Mouse (Mus musculus) heart, embryonic 14.5 days (tissue): ENCODE data around the gene 2210010C04Rik. TPM values are rescaled to one million over a fixed set of nuclear protein-coding genes. Genes with fewer than 3 reads are reported as not detected.
A peak's percentile ranks its signal among the peaks of the same experiment; 100 is the strongest.

Source experiments
- ATAC-seq: fragments of 200-750 bp; cut with Nextera tagmentation; 2 replicates; pipeline ENCODE4 v1.8.0; 2017; ENCODE audit warnings: low read depth, moderate TSS enrichment; ENCODE audit not compliant: insufficient number of reproducible peaks, insufficient read depth, low FRiP score
- H3K27ac ChIP-seq, 2 experiments: fragments of 200-500 bp in 1 of 2; fragments of 300-500 bp in 1 of 2; sonication (generic) in 1 of 2; replicated peaks in 1 of 2; 2 replicates each; pipeline ENCODE4 v1.5.1; 2012 to 2014; ENCODE audit warnings: low read depth in 2 of 2, low read length in 2 of 2, control low read depth in 1 of 2, mild to moderate bottlenecking in 1 of 2, mixed read lengths in 1 of 2; ENCODE audit not compliant: control insufficient read depth in 1 of 2, insufficient read depth in 1 of 2
- H3K27me3 ChIP-seq: fragments of 300-500 bp; sonication (generic); 2 replicates; pipeline ENCODE4 v1.6.1; 2014; ENCODE audit warnings: mild to moderate bottlenecking, low read length, control low read depth; ENCODE audit not compliant: control insufficient read depth, insufficient read depth
- H3K36me3 ChIP-seq: fragments of 300-500 bp; sonication (generic); 2 replicates; pipeline ENCODE4 v1.6.1; 2014; ENCODE audit warnings: mild to moderate bottlenecking, control low read depth, low read length, mixed read lengths; ENCODE audit not compliant: control insufficient read depth, insufficient read depth
- H3K4me1 ChIP-seq, 2 experiments: fragments of 200-500 bp in 1 of 2; fragments of 300-500 bp in 1 of 2; sonication (generic) in 1 of 2; 2 replicates each; pipeline ENCODE4 v1.6.1; 2012 to 2014; ENCODE audit warnings: low read length in 2 of 2, control low read depth in 1 of 2, mixed read lengths in 1 of 2; ENCODE audit not compliant: control insufficient read depth in 2 of 2, insufficient read depth in 2 of 2
- H3K4me2 ChIP-seq: fragments of 300-500 bp; sonication (generic); 2 replicates; pipeline ENCODE4 v1.6.1; 2014; ENCODE audit warnings: mild to moderate bottlenecking, low read length
- H3K4me3 ChIP-seq, 2 experiments: fragments of 200-500 bp in 1 of 2; fragments of 300-500 bp in 1 of 2; sonication (generic) in 1 of 2; 2 replicates each; pipeline ENCODE4 v1.5.1; 2012 to 2014; ENCODE audit warnings: low read length in 2 of 2, mild to moderate bottlenecking in 2 of 2, control low read depth in 1 of 2, low read depth in 1 of 2, moderate library complexity in 1 of 2; ENCODE audit not compliant: control insufficient read depth in 1 of 2, insufficient read depth in 1 of 2
- H3K9ac ChIP-seq: fragments of 300-500 bp; sonication (generic); 2 replicates; pipeline ENCODE4 v1.6.1; 2014; ENCODE audit warnings: mild to moderate bottlenecking, low read length
- H3K9me3 ChIP-seq: fragments of 300-500 bp; sonication (generic); 2 replicates; pipeline ENCODE4 v1.6.1; 2016; ENCODE audit warnings: low read length, control low read depth; ENCODE audit not compliant: control insufficient read depth
- WGBS: fragments of 180-500 bp; shearing (Covaris S2); extraction: QIAGEN DNeasy Blood & Tissue Kit; methylation state at CpG from one replicate; pipeline ENCODE4 v1.1.7; 2014; 5-methylcytosine and 5-hydroxymethylcytosine counted together
- polyA plus RNA-seq: library from polyadenylated mRNA; unstranded; fragments of >200 nt; fragmentation: Nextera tagmentation; extraction: Ambion mirVana; gene quantifications from 2 replicates; pipeline ENCODE4 v1.2.1, GENCODE M21; 2014

Gene 2210010C04Rik
- polyA plus RNA-seq, 1 experiment from 2014 or later: not detected

- Histone ChIP-seq H3K4me1 (no peaks in the 10 kb centered on the region), H3K27me3 (no peaks in the 10 kb centered on the region), H3K27ac (no peak overlapping the region), H3K36me3 (no peaks in the 10 kb centered on the region), H3K4me2 (no peak overlapping the region), H3K9me3 (no peaks in the 10 kb centered on the region), H3K4me3 (no peak overlapping the region), H3K9ac (no peak overlapping the region)
- WGBS: 79% methylated on average over 1 of the region's 1 CpGs
- ATAC-seq: no peak
These were observed 9.4 kb upstream of the 2210010C04Rik start for GRCm38 (mm10) chr6:41044753-41045152.

- 81% methylated on average over 1 of the region's 1 CpGs for WGBS
- Histone ChIP-seq H3K9ac (no peak overlapping the region), H3K4me1 (no peaks in the 10 kb centered on the region), H3K36me3 (no peaks in the 10 kb centered on the region), H3K27me3 (no peaks in the 10 kb centered on the region), H3K27ac (no peak overlapping the region), H3K4me3 (no peak overlapping the region), H3K9me3 (no peaks in the 10 kb centered on the region), H3K4me2 (no peak overlapping the region)
- ATAC-seq: no peak
These were observed 9.0 kb upstream of the 2210010C04Rik start for GRCm38 (mm10) chr6:41044314-41044713.

DNA sequence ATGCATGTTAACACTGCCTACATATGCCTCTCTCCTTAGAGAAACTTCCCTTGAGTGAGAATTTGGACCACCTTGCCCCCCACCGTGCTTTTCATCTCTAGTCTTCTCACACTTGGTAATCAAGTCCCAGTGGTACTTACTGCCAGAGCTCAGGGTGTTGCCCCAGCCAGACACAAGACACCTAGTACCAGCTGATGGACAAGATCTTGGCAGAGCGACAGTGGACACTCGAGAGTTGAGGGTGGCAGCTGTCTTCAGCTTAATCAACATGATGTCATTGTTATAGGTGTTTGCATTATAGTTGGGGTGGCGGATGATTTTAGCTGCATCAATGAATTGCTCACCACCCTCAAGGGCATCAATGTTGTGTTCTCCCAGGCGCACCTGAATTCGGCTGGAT is 2.5 kb downstream of the 2210010C04Rik start:
- ATAC-seq: no peak
- Histone ChIP-seq H3K36me3 (no peaks in the 10 kb centered on the region), H3K9ac (no peak overlapping the region), H3K4me3 (no peak overlapping the region), H3K9me3 (no peaks in the 10 kb centered on the region), H3K27me3 (no peaks in the 10 kb centered on the region), H3K4me1 (no peaks in the 10 kb centered on the region), H3K27ac (no peak overlapping the region), H3K4me2 (no peak overlapping the region)
- 74% methylated on average over 6 of the region's 6 CpGs for WGBS

DNA sequence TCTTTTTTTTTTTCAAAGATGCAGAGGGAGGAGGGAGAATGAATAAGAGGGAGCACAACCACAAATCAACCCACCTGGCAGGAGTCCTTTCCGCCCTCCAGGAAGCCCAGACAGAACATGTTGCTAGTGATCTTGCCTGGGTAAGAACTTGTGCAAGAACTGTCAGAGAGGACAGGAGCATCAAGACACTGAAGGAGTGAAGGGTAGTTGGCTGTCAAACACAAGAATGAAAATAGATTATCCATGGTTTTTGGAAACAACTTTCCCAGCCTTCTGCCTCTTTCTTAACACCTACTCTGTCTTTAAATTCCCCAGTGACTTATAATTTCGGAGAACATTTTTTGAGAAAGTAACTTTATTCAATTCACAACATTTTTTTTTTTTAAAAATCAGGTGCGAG is 3.1 kb downstream of the 2210010C04Rik start:
- Histone ChIP-seq H3K9ac (no peak overlapping the region), H3K4me1 (no peaks in the 10 kb centered on the region), H3K27me3 (no peaks in the 10 kb centered on the region), H3K4me2 (no peak overlapping the region), H3K9me3 (no peaks in the 10 kb centered on the region), H3K36me3 (no peaks in the 10 kb centered on the region), H3K4me3 (no peak overlapping the region), H3K27ac (no peak overlapping the region)
- no peak for ATAC-seq
- 74% methylated on average over 3 of the region's 3 CpGs for WGBS

DNA sequence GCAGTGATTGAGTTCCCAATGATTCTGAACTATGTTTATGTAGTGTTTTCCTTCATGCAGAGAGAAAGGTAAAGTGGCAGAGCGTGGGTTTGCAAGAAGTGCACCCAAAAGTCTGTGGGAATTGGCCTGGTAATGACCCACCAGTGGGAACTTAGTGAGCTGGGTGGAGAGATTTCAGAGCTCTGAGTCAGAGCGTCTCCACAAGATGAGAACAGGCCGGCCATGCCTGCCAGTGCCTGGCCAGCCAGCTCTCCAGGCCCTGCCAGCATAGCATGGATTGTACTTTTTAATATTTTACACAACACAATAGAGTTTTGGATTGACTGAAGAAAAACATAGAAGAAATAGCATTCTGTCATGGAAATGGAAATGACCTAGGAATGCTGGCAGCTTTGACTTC is 4.5 kb downstream of the 2210010C04Rik start:
- WGBS: 90% methylated on average over 3 of the region's 3 CpGs
- Histone ChIP-seq H3K4me2 (no peak overlapping the region), H3K9ac (no peak overlapping the region), H3K4me1 (no peaks in the 10 kb centered on the region; a peak in 1 of 4 replicates), H3K27me3 (no peaks in the 10 kb centered on the region), H3K27ac (no peak overlapping the region), H3K4me3 (no peak overlapping the region), H3K36me3 (no peaks in the 10 kb centered on the region), H3K9me3 (no peaks in the 10 kb centered on the region)
- no peak for ATAC-seq

- Histone ChIP-seq H3K9ac (no peak overlapping the region), H3K4me2 (no peak overlapping the region), H3K27me3 (no peaks in the 10 kb centered on the region), H3K27ac (peak overlapping the region in 1 of 2 experiments; percentile 24; a peak in 1 of 4 replicates), H3K4me1 (no peaks in the 10 kb centered on the region; a peak in 1 of 4 replicates), H3K36me3 (no peaks in the 10 kb centered on the region), H3K4me3 (no peak overlapping the region), H3K9me3 (no peaks in the 10 kb centered on the region)
- no peak for ATAC-seq
- 27% methylated on average over 2 of the region's 2 CpGs for WGBS
These were observed 8.3 kb downstream of the 2210010C04Rik start for GRCm38 (mm10) chr6:41027053-41027452.

GRCm38 (mm10) chr6:41025873-41026650 is 9.2 kb downstream of the 2210010C04Rik start:
- H3K27ac ChIP-seq: peak overlapping the region in 1 of 2 experiments; percentile 24; a peak in 1 of 4 replicates
- WGBS: 44% methylated on average over 2 of the region's 2 CpGs

DNA sequence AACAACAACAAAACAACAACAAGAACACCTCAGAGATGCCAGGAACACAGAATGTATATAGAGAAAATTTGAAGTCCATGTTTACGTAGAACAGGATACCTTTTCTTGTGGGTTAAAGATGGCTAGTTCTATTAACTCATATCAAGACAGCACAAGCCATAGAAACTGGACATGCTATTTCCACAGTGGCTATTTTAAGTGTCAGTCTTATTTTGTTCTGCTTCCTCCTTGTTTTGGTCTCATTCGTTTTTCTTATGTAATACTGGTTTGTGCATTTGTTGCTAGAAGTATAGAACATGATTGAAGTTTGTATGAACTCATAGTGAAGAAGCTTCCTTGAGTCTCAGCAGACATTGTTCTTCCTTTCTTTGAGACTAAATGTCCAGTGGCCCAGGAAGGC is 16.2 kb downstream of the 2210010C04Rik start:
- WGBS: 71% methylated on average over 2 of the region's 2 CpGs
- Histone ChIP-seq H3K9ac (no peak overlapping the region), H3K4me3 (no peak overlapping the region), H3K27me3 (no peaks in the 10 kb centered on the region), H3K27ac (no peak overlapping the region), H3K36me3 (no peaks in the 10 kb centered on the region), H3K4me1 (no peaks in the 10 kb centered on the region), H3K4me2 (no peak overlapping the region), H3K9me3 (no peaks in the 10 kb centered on the region)
- ATAC-seq: no peak

More at GRCm38 (mm10) chr6:41025873-41026650, 9.2 kb downstream of the 2210010C04Rik start:
- H3K27me3 ChIP-seq: no peaks in the 10 kb centered on the region
- H3K4me2 ChIP-seq: no peak overlapping the region
- H3K36me3 ChIP-seq: no peaks in the 10 kb centered on the region
- ATAC-seq: no peak
- H3K4me1 ChIP-seq: no peaks in the 10 kb centered on the region; a peak in 1 of 4 replicates
- H3K9me3 ChIP-seq: no peaks in the 10 kb centered on the region
- no peak overlapping the region for H3K4me3 ChIP-seq
- H3K9ac ChIP-seq: no peak overlapping the region
